Mouse (Mus musculus) heart, postnatal 14 days (tissue): Measurements from ENCODE around the gene Grm4. TPM values are rescaled to one million over a fixed set of nuclear protein-coding genes. Genes with fewer than 3 reads are reported as not detected.
A peak's percentile ranks its signal among the peaks of the same experiment; 100 is the strongest.

Experiments used
- DNase-seq, 2 experiments: peaks; one replicate each; pipeline ENCODE4 v3.0.0; 2021 to 2022
- intact Hi-C: fragments of 180-260 bp; cut with DNase I; formaldehyde crosslinking; loops from one replicate; pipeline ENCODE4 v1.15.1; 2025
- total RNA-seq, 2 experiments: library from RNA; stranded (reverse); gene quantifications; 2 replicates each; pipeline ENCODE4 v1.2.3; 2021

The Grm4 gene
- total RNA-seq, 2 experiments from 2014 or later: 0.15 to 0.19 TPM

DNA sequence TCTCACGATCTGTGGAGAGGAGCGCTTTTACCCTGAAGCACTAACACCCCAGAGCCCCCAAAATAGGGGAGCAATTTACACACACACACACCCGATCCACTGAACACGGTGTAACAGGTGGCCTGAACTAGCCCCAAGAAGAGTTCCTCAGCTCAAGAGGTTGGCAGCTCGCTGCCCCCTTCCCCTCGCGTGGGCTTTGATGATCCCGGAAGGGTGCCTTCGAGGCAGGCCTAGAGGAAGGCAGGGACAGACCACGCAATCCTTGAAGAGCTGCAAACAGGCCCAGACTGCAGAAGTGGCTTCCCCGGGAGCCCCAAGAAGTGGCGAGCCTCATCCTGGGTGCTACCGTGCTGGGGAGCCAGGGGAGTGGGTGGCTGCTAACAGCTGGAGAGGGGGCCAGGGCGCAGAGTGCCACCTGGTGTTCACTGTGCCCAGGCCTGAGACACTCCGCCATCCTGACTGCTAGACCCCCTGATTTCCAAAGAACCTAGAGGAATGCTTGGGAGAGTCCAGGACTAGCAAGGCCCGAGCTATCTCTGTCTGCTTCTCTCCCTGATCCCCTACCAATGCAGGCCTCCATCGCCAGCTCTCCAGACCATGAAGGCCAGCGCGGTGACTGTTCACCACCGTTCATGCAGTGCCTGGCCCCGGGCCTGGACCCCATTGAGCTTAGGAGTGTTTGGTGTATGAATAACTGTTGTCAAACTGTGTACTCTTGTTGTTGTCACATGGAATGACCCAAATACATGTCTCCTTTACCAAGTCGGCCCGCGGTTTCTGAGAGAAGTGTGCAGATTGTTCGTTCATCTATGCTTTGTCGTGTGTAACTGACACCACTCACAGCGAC lies 7.1 kb downstream of the Grm4 start:
- DNase-seq: no peak
- intact Hi-C loops: loop anchor here (10.0 kb wide), 1 partner anchor 379 kb away; the partner anchor contains the start of gene Uqcc2

DNA sequence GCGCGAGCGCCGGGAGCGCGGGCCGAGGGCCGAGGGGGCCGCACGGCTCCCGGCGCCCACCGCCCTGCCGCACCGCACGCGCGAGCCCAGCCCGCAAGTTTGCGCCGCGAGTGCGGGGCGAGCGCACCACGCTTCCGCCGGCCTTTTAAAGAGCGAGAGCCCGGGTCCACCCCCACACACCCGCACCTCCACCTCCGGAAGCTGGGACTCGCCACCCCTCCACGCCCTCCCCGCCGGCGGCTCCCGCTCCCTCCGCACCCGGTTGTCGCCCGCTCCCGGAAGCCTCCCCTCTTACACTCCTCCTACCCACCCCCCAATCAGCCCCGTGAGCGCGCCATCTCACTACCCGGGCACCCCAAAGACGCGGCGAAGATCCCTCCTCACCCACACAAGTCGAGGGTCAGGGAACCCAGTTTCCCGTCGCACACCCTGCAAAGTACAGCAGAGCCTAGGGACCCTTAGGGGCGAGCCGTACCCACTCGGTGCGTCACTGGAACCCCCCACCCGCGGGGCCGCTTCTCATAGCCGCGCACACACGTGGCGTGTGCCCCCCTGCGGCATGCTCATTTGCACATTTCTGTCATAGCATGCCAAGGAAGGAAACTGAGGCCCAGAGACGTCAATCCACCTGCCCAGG lies 7.8 kb downstream of the Grm4 start:
- intact Hi-C loops: loop anchor here (10.0 kb wide), 1 partner anchor 379 kb away; the partner anchor contains the start of gene Uqcc2

DNA sequence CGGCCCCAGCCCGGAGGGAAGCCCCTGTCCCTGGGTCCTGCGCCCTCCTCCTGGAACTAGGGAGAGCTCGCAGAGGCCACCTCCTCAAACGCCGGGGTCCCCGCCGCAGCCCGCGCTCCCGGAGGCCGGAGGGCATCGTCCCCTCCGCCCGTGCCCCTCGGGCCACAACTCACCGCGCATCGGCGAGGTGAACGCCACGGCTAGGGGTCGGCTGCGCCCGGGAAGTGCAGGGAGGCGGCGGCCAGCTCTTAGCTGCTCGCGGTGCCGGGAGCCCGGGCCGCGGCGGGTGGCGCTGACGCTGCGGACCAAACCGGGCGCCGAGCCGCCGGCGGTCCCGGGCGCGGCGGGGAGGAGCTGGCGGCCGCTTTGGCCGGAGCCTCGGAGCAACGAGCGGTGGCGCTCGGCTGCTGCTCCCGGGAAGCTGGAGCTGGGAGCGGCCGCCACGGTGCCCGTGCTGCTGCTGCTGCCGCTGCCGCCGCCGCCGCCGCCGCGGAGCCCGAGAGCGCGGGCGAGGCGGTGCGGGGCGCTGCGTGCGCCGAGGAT lies 8.5 kb downstream of the Grm4 start:
- peak; percentile 34 to 36 for DNase-seq
- intact Hi-C loops: loop anchor here (10.0 kb wide), 1 partner anchor 378 kb away; the partner anchor contains the start of gene Uqcc2

More for the DNA sequence above, 7.8 kb downstream of the Grm4 start:
- no peak for DNase-seq

DNA sequence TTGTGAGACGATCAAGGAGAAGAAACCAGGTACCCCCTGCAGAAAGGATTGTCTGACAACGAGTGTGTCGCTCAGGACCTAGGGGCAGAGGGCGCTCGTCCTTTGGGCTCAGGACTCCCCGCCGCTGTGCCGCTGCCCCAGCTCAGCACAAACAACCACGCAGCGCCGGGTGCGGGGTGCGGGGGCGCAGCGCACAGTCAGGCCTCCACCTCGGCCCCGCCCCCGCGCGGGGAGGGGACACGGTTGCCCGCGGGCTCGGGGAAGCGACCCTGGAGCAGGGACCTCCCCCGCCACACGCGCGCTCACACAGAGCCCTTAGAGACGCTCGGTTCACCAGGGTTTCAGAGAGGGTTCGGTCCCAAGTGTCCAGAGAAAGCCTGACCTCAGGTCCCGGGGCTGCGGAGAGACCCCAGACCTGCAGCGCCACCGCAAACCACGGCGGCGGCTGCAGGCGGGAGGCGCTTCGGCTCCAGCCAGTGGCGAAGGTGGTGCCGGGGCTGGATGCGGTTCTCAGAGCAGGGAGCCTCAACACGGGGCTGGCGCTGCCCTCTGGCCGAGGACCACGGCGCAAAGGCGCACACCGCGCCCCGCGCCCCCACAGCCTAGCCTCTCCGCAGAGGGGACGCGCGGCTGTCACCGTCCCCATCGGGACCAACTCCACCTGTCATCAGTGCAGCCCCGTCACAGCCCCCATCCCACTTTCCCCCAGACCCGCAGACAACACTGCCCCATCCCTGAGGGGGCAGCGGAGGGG lies 9.2 kb downstream of the Grm4 start:
- intact Hi-C loops: loop anchor here (10.0 kb wide), 1 partner anchor 377 kb away; the partner anchor contains the start of gene Uqcc2
- no peak for DNase-seq

DNA sequence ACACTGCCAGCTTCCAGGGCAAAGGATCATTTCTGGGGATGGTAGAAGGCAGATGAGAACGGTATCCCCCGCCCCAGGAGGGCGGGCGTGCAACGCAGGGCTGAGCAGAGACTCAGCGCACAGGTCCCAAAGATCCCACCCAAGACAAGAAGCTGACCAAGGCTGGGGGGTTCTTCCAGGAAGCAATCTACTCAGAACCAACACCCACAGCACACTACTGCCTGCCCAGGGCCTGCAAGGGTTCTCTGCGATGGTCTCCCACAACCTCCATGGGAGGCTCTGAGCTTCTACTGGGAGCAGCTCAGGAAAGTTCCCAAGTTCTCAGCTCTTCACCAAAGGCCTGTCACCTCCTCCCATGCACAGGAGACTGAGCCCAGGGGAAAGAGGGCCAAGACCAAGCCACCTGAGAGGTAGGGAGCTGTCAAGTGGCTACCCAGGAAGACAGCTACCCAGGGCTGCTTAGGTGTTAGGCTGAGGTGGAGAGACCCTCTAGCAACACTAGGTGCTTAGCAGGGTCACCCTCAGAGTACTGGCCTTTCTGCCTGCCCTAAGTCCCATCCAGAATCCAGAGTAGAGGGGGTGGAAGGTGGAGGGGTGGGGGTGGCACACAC lies 10.0 kb downstream of the Grm4 start:
- no peak for DNase-seq
- intact Hi-C loops: loop anchor here (10.0 kb wide), 1 partner anchor 376 kb away; the partner anchor contains the start of gene Uqcc2

DNA sequence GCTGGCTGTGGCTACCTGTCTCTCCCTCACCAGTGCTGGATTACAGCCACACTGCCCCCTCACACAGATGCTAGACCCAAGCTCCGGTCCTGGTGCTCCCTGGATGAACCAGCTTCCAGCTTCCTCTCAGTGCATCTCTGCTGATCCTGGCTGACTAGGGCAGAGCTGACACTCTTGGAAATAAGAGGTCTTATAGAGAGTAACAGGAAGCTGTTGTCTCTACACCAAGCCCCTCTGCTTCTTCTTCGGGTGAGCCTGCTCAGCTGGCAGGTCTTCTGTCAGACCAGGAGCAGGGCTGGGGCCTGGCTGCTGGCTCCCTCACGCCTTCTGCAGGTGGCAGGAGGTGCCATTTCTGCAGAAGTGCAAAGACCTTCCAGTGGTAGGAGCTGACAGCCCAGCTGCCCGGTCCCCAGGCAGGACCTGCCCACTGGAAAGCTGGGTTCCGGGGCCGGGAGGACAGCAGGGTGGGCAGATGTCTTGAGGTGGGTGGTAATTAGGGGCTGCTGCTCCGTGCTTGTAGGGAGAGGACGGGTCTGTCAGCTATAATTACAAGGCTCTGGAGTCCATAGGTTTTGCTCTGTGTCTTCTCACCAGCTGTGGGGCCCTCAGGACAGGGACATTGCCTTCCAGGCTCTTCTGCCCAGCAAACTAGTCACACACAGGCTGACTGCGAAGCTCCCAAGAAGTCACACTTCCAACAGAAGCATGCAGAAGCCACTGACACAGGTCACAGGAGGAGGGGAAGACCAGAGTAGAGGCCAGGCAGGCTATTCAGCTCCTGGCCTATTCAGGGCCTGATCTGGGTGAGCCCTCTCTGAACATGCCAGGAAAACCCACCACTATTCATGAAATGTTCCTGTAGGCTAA lies 10.7 kb downstream of the Grm4 start:
- DNase-seq: no peak
- intact Hi-C loops: loop anchor here (10.0 kb wide), 1 partner anchor 376 kb away; the partner anchor contains the start of gene Uqcc2

DNA sequence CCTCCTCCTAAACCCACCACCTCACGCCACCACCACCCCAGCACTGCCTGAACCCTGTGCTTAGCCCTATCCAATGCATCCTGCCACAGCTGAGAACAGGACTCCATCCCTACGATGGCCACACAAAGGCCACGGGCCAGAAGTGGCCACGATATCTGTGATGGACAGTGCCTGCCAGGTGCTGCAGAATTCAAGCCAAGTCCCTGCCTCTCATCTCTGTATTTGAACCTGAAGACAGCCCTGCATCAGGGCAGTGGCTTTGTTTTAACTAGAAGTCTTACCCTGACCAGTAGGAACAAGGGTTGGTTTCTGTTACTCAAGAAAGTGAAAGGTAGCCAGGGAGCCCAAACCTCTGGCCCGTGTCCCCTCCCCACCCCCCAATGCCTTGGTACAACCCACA lies 12.1 kb downstream of the Grm4 start:
- DNase-seq: no peak
- intact Hi-C loops: no loop called here

DNA sequence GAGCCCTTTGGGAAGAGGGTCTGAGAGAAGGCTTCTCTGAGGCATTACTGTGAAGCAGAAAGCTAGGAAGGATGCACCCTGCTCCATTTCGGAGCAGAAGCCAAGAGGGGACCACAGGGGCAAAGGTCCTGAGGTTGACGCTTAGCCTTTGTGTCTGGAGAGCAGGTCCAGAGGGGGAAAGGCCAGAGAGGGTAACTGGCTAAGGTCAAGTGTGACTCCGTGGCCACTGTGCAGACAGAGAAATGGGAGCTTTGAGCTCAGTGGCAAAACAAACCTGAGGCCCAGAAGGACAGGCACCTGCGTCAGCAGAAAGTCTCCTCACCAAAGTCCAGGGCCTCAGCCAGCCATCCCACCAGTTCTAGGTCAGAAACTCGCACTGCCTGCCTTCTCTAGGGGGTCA lies 12.7 kb downstream of the Grm4 start:
- intact Hi-C loops: no loop called here
- DNase-seq: no peak

DNA sequence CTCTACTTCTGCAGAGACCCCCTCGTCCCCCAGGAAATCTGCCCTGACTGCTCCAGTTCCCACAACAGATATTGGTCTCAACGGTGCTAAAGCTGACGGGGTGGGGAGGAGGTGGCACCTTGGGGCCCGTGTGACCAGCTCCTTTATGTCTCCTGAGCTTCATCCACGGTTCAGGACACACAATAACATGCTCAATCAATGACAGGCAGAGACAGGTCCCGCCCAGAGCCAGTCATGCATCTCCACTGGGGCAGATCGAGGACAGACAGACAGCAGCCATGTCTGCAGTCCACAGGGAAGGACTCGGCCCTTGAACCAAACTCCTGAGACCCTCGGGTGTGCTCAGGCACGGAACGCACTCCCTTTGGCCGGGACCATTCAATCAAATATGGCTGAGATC lies 13.2 kb downstream of the Grm4 start:
- intact Hi-C loops: no loop called here
- DNase-seq: no peak

DNA sequence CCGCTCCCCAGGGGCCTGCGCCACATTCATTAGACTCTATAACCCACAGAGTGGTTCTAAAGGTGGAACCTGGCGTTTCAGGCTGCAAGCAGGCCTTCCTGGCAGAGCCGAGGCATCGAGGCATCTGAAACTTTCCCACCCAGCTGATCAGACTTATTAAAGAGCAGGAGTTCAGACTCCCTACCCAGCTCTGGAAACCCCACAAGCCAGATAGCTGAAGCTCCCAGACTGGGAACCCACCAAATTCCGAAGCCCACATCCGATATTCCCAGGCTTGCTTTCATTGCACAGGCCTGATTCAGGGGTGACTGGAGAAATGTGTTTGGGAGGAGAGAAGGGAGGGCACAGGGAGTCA lies 13.6 kb downstream of the Grm4 start:
- intact Hi-C loops: no loop called here
- DNase-seq: no peak

DNA sequence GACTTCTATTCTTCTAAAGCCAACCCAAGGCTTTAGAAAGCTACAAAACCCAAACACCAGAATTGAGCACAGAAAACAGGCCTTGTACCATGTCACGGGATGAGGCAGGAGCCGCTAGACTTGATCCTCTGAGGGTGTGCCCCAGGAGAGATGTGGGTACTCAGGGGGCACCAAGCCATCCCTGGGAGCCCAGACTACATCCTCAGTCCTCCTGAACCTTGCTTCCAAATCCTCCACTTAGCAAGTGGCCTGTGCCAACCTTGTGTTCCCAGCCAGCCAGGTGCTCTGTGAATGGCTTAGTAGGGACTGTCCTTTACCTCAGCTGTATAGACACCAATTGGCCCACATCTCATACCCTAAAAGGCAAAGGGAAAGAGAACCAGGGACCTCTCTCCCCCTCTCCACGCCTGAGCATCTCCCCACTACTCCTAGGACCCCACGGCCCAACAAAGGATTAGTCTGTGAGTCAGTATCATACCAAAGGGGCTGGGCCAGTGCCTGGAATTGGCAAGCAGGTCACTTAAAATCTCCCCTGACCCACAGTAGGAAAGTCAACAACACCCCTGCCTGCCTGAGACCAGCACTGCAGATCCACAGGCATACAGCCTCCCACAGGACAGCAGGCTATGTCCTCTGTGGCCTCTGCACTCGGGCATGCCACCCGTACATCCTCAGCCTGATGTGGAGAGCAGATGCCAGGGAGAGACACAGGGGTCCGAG lies 14.2 kb downstream of the Grm4 start:
- intact Hi-C loops: no loop called here
- no peak for DNase-seq

DNA sequence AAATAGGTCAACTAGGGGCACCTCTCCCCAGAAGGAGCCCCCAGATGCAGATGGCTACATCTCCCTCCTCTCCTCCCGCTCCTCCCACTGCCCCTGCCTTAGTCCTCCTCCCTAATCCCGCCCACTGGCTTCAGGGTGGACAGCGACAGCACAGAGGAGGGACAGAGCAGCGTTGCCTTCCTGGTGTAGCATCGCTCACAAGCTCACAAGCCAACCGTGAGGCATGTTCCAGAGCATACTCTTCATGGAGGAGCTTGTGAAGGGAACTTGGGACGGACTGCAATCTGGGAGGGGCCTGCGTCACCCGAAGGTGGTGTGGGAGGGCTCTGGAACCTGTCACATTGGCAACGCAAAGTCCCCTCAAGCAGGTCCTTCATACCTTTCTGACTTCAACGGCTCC lies 14.8 kb downstream of the Grm4 start:
- DNase-seq: no peak
- intact Hi-C loops: no loop called here

DNA sequence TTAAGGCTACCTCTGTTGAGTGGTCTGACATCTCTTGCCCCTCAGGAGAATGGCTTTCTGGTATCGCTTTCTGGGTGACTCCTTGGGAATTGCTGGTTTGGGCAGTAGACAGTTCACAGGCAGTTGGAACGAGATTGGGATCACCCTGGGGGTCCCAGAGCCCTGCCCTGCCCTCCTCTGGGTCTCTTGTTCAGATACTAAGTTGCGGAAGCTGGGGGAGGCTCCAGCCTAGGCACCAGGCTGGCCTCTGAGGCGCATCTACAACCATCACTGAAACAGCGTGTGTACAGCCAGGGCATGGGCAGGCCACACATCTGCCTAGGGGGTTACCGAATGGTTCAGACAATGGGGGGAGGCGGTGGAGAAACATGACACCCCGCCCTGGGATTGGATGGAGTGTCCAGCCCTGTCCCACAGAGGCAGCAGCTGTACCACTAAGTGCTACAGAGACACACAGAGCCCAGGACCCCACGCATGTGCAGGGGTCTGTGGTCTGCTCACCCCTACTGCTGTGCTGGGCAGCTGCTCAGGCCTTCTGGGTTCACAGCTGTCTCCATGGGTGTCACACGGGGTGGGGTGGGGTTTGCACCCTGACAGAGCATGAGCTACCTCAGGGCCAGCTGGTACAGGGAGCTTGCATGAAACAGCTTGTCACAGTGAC lies 15.9 kb downstream of the Grm4 start:
- DNase-seq: no peak
- intact Hi-C loops: no loop called here

DNA sequence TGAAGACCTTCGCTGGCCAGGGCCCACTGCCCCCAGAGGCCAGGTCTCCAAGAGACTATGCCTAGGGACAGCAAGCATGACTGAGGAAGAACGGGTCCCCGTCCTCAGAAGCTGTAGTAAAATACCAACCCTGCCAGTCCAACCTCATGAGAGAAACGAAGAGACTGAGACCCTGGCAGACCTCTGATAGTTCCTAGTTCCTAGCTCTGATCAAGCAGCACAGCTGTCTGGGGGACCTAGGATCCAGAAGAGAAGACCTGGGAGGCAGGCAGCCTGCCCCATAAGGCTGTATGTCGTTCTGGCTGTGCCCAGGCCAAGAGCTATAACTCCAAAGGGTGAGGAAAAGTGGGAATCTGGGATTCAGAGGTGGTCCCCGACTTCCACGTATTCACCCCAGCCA lies 17.3 kb downstream of the Grm4 start:
- intact Hi-C loops: no loop called here
- DNase-seq: no peak

DNA sequence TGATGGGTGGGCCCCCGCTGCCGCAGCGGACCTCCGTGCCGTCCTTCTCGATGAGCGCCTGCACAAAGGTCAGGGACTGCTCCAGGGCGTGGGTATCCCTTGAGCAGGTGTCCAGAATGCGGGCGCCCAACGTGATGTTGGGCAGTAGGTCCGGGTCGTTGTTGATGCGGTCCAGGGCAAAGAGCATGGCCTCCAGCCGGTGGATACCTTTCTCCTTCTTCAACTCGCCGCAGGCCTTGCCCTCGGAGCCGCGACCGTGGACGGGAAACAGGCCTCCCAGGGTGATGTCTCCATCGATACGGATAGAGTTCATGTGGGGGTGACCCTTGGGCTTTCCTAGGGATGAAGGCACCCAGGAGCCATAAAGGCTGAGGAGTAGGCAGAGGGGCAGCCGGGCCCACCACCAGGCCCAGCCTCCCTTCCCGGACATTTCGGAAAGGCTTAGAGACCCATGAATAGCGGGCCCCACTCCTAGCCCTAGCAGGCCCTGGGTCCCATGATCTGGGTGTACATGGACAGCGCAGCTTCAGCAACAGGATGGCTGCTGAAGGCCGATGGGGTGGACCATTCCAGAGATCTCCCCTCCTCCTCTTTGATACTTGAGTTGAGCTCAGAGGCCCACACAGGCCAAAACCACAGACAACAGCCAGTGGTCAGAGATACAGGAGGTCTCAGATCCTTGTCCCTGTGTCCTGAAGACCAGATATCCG lies 18.3 kb downstream of the Grm4 start:
- intact Hi-C loops: no loop called here
- DNase-seq: no peak

DNA sequence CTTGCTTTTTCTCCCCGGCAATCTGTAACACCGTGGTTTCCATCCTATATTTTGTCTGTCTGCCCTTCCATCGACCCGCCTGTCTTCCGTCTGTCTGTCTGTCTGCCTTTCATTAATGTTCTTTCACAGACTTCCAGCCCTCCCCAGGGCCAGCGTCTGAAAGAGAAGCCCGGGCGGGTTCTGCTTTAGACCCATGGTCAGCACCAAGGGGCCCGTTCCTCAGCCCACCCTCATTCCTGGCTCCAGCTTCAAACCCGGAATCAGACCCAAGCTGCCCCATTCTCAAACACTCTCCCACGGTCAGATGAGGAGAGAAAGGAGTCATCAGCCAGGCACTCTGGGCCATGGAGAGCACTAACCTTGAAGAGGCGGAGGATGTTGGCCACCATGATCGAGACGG lies 18.9 kb downstream of the Grm4 start:
- intact Hi-C loops: no loop called here
- no peak for DNase-seq
